Mouse (Mus musculus): Measurements from ENCODE around the gene Ankar.

Ankar gene

GRCm38 (mm10) chr1:72710753-72711653 lies 10.6 kb upstream of the Ankar start, which contains the start of gene Rpl37a:
Rpl37a (plus strand) TSS chr1:72711290.
- DNase-seq (ENCODE audit: low spot score in 2 of 2): peak; percentile 91 to 96

GRCm38 (mm10) chr1:72707525-72707924 lies 7.1 kb upstream of the Ankar start:
- no peak for DNase-seq (ENCODE audit: low spot score in 2 of 2)

- no peak for DNase-seq (ENCODE audit: low spot score in 2 of 2)
Measured at GRCm38 (mm10) chr1:72698651-72699050, 1.7 kb downstream of the Ankar start.

- no peak for DNase-seq (ENCODE audit: low spot score in 2 of 2)
Measured at GRCm38 (mm10) chr1:72696256-72696655, 4.1 kb downstream of the Ankar start.

- no peak for DNase-seq (ENCODE audit: low spot score in 2 of 2)
Measured at GRCm38 (mm10) chr1:72673070-72673469, 27.3 kb downstream of the Ankar start.

- peak in 1 of 2 experiments; percentile 63 for DNase-seq (ENCODE audit: low spot score in 2 of 2)
Measured at GRCm38 (mm10) chr1:72640658-72641410, 59.5 kb downstream of the Ankar start.

- no peak for DNase-seq (ENCODE audit: low spot score in 2 of 2)
Measured at GRCm38 (mm10) chr1:72635221-72635620, 65.2 kb downstream of the Ankar start.

- no peak for DNase-seq (ENCODE audit: low spot score in 2 of 2)
Measured at GRCm38 (mm10) chr1:72612172-72612571, 88.2 kb downstream of the Ankar start.

- DNase-seq (ENCODE audit: low spot score in 2 of 2): no peak
Measured at GRCm38 (mm10) chr1:72609887-72610877, 90.2 kb downstream of the Ankar start.

GRCm38 (mm10) chr1:72609129-72609528 lies 91.2 kb downstream of the Ankar start:
- no peak for DNase-seq (ENCODE audit: low spot score in 2 of 2)

- DNase-seq (ENCODE audit: low spot score in 2 of 2): no peak
Measured at GRCm38 (mm10) chr1:72606186-72606673, 94.1 kb downstream of the Ankar start.

GRCm38 (mm10) chr1:72602803-72603202 lies 97.6 kb downstream of the Ankar start:
- DNase-seq (ENCODE audit: low spot score in 2 of 2): no peak

GRCm38 (mm10) chr1:72602186-72602585 lies 98.2 kb downstream of the Ankar start:
- DNase-seq (ENCODE audit: low spot score in 2 of 2): no peak

GRCm38 (mm10) chr1:72601233-72601632 lies 99.1 kb downstream of the Ankar start:
- DNase-seq (ENCODE audit: low spot score in 2 of 2): no peak

GRCm38 (mm10) chr1:72600778-72601177 lies 99.6 kb downstream of the Ankar start:
- no peak for DNase-seq (ENCODE audit: low spot score in 2 of 2)

GRCm38 (mm10) chr1:72599146-72600101 lies 101.0 kb downstream of the Ankar start:
- DNase-seq (ENCODE audit: low spot score in 2 of 2): peak in 1 of 2 experiments; percentile 40

- peak in 1 of 2 experiments; percentile 44 for DNase-seq (ENCODE audit: low spot score in 2 of 2)
Measured at GRCm38 (mm10) chr1:72596231-72596630, 104.1 kb downstream of the Ankar start.

- DNase-seq (ENCODE audit: low spot score in 2 of 2): no peak
Measured at GRCm38 (mm10) chr1:72595686-72596085, 104.7 kb downstream of the Ankar start.

- peak in 1 of 2 experiments; percentile 41 for DNase-seq (ENCODE audit: low spot score in 2 of 2)
Measured at GRCm38 (mm10) chr1:72593340-72593951, 106.9 kb downstream of the Ankar start.
